Mouse (Mus musculus): ENCODE data around the gene Nbeal2.

DNA sequence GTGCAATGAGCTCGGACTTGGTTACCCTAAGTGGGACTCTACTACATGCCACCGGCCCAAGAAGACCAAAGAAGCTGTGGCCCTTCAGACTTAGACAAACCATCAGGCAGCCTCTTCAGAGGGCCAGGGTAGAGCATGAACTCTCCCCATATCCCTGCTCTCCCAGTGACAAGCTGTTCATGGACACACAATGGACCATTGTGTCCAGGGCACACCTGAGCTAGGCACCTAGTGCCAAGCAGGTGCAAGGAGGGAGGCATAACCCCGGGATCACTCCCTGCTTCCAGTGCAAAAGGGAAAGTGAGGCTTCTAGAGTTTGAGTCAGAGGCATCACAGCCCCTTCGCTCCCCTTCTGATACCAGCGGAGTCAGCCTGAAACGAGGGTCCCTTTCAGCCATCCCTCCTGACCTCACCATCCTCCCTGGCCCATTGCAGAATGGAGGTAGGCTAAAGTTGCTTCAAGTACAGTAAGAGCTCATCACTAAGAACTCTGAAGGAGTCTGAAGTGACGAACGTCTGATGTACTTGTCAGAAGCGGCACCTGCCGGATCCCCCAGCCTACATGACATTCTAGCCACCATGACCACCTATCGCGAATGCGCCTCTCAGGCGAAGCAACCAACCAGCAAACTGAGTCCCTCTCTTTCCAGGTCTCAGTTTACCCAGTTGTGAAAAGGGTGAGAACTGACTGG is 852 bp downstream of the Nbeal2 start:
- TF ChIP-seq HCFC1 (IDR thresholded peaks at IDR 0.05; ENCODE audit: borderline replicate concordance, insufficient read depth, low read length) (no peak), MAFK (IDR thresholded peaks at IDR 0.05; ENCODE audit: insufficient read depth, low read depth, low read length) (no peak)

Measured in ES-E14 (cell line).